Mouse (Mus musculus): ENCODE measurements at regions not wholly inside any gene's neighbourhood (a gene's known extent, or its start where the extent isn't known, plus 50 kb on each side); places are given as distances from the start of the nearest gene placed in this dataset.

GRCm38 (mm10) chr7:130052376-130052775, 460.7 kb downstream of the Wdr11 start:
- 90% methylated on average over 5 of the region's 5 CpGs for WGBS
- Histone ChIP-seq H3K9ac (ENCODE audit: low read length) (no peak overlapping the region), H3K4me3 (ENCODE audit: low read depth, low read length) (no peak overlapping the region), H3K36me3 (ENCODE audit: control insufficient read depth, insufficient read depth, low read length) (no peaks in the 10 kb centered on the region), H3K27ac (ENCODE audit: low read depth, low read length) (no peak overlapping the region), H3K27me3 (ENCODE audit: control insufficient read depth, insufficient read depth, low read length) (no peaks in the 10 kb centered on the region), H3K4me1 (ENCODE audit: control insufficient read depth, insufficient read depth, low read length) (no peaks in the 10 kb centered on the region), H3K4me2 (ENCODE audit: low read depth) (no peak overlapping the region), H3K9me3 (ENCODE audit: control insufficient read depth, low read length) (no peaks in the 10 kb centered on the region)
- no peak for ATAC-seq (ENCODE audit: insufficient read depth, low FRiP score, low TSS enrichment)
- DNase-seq (ENCODE audit: low spot score): no peak

DNA sequence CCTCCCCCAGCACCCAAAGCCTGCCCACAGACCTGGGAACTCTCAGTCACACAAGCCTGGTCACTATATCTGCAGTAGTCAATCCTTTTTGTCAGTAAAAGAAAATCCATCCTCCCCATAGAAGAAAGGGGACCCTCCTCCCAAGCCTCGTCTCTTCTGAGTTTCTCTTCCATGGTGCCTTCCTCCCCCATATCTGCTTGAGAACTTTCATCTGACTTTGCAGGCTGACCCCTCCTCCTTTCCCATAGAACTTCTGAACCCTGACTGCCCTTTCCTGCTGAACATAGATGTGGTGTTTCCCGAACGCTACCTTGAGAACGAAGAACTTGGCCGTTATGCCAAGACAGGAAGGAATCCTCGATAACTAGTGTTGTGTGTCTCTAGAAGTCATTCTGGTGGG, 462.5 kb downstream of the Ate1 start:
- Histone ChIP-seq H3K4me1 (ENCODE audit: control insufficient read depth, insufficient read depth, low read length) (no peaks in the 10 kb centered on the region), H3K27ac (ENCODE audit: low read depth, low read length) (no peak overlapping the region), H3K9me3 (ENCODE audit: control insufficient read depth, low read length) (no peaks in the 10 kb centered on the region), H3K36me3 (ENCODE audit: control insufficient read depth, insufficient read depth, low read length) (no peaks in the 10 kb centered on the region), H3K27me3 (ENCODE audit: control insufficient read depth, insufficient read depth, low read length) (no peaks in the 10 kb centered on the region), H3K9ac (ENCODE audit: low read length) (no peak overlapping the region), H3K4me3 (ENCODE audit: low read depth, low read length) (no peak overlapping the region), H3K4me2 (ENCODE audit: low read depth) (no peak overlapping the region)
- DNase-seq (ENCODE audit: low spot score): no peak
- WGBS: 86% methylated on average over 6 of the region's 6 CpGs
- ATAC-seq (ENCODE audit: insufficient read depth, low FRiP score, low TSS enrichment): no peak

GRCm38 (mm10) chr7:130058267-130058666, 461.9 kb downstream of the Ate1 start:
- Histone ChIP-seq H3K4me3 (ENCODE audit: low read depth, low read length) (no peak overlapping the region), H3K27ac (ENCODE audit: low read depth, low read length) (no peak overlapping the region), H3K27me3 (ENCODE audit: control insufficient read depth, insufficient read depth, low read length) (no peaks in the 10 kb centered on the region), H3K36me3 (ENCODE audit: control insufficient read depth, insufficient read depth, low read length) (no peaks in the 10 kb centered on the region), H3K9me3 (ENCODE audit: control insufficient read depth, low read length) (no peaks in the 10 kb centered on the region), H3K9ac (ENCODE audit: low read length) (no peak overlapping the region), H3K4me2 (ENCODE audit: low read depth) (no peak overlapping the region), H3K4me1 (ENCODE audit: control insufficient read depth, insufficient read depth, low read length) (no peaks in the 10 kb centered on the region)
- 80% methylated on average over 12 of the region's 12 CpGs for WGBS
- ATAC-seq (ENCODE audit: insufficient read depth, low FRiP score, low TSS enrichment) (no peak), DNase-seq (ENCODE audit: low spot score) (no peak)

GRCm38 (mm10) chr7:130059684-130060607, 460.2 kb downstream of the Ate1 start:
- H3K9ac ChIP-seq (ENCODE audit: low read length): no peak overlapping the region
- no peaks in the 10 kb centered on the region for H3K36me3 ChIP-seq (ENCODE audit: control insufficient read depth, insufficient read depth, low read length)
- no peak overlapping the region for H3K4me3 ChIP-seq (ENCODE audit: low read depth, low read length)
- 68% methylated on average over 15 of the region's 15 CpGs for WGBS
- no peak overlapping the region for H3K4me2 ChIP-seq (ENCODE audit: low read depth)
- no peaks in the 10 kb centered on the region for H3K27me3 ChIP-seq (ENCODE audit: control insufficient read depth, insufficient read depth, low read length)
- ATAC-seq (ENCODE audit: insufficient read depth, low FRiP score, low TSS enrichment) (no peak), DNase-seq (ENCODE audit: low spot score) (no peak)
- H3K9me3 ChIP-seq (ENCODE audit: control insufficient read depth, low read length): no peaks in the 10 kb centered on the region
- 0 out of 2 replicates have a peak, but pooled peaks cover 3% of the 10 kb centered on the region for H3K4me1 ChIP-seq (ENCODE audit: control insufficient read depth, insufficient read depth, low read length)
- no peak overlapping the region for H3K27ac ChIP-seq (ENCODE audit: low read depth, low read length)

- no peak overlapping the region for H3K4me3 ChIP-seq (ENCODE audit: low read depth, low read length)
- WGBS: 53% methylated on average over 7 of the region's 7 CpGs
- H3K4me2 ChIP-seq (ENCODE audit: low read depth): no peak overlapping the region
- no peaks in the 10 kb centered on the region for H3K27me3 ChIP-seq (ENCODE audit: control insufficient read depth, insufficient read depth, low read length)
- no peaks in the 10 kb centered on the region for H3K36me3 ChIP-seq (ENCODE audit: control insufficient read depth, insufficient read depth, low read length)
- ATAC-seq (ENCODE audit: insufficient read depth, low FRiP score, low TSS enrichment) (no peak), DNase-seq (ENCODE audit: low spot score) (no peak)
- H3K9ac ChIP-seq (ENCODE audit: low read length): no peak overlapping the region
- H3K27ac ChIP-seq (ENCODE audit: low read depth, low read length): no peak overlapping the region
- H3K9me3 ChIP-seq (ENCODE audit: control insufficient read depth, low read length): no peaks in the 10 kb centered on the region
- 0 out of 2 replicates have a peak, but pooled peaks cover 3% of the 10 kb centered on the region for H3K4me1 ChIP-seq (ENCODE audit: control insufficient read depth, insufficient read depth, low read length)
Observed at GRCm38 (mm10) chr7:130064500-130064899, 455.7 kb downstream of the Ate1 start.

- 70% methylated on average over 3 of the region's 3 CpGs for WGBS
Observed at GRCm38 (mm10) chr7:130068316-130068715, 451.9 kb downstream of the Ate1 start.

GRCm38 (mm10) chr7:130073388-130073787, 446.8 kb downstream of the Ate1 start:
- H3K4me2 ChIP-seq (ENCODE audit: low read depth): peak overlapping the region; percentile 32; the same call in 1 of the 2 replicates
- no peaks in the 10 kb centered on the region for H3K36me3 ChIP-seq (ENCODE audit: control insufficient read depth, insufficient read depth, low read length)
- ATAC-seq (ENCODE audit: insufficient read depth, low FRiP score, low TSS enrichment): no peak
- no peak overlapping the region for H3K9ac ChIP-seq (ENCODE audit: low read length)
- H3K27me3 ChIP-seq (ENCODE audit: control insufficient read depth, insufficient read depth, low read length): no peaks in the 10 kb centered on the region
- H3K4me1 ChIP-seq (ENCODE audit: control insufficient read depth, insufficient read depth, low read length): no peaks in the 10 kb centered on the region
- 63% methylated on average over 11 of the region's 11 CpGs for WGBS
- no peak overlapping the region for H3K4me3 ChIP-seq (ENCODE audit: low read depth, low read length)
- H3K9me3 ChIP-seq (ENCODE audit: control insufficient read depth, low read length): no peaks in the 10 kb centered on the region
- DNase-seq (ENCODE audit: low spot score): no peak
- no peak overlapping the region for H3K27ac ChIP-seq (ENCODE audit: low read depth, low read length)

More at GRCm38 (mm10) chr7:130068316-130068715, 451.9 kb downstream of the Ate1 start:
- H3K4me2 ChIP-seq (ENCODE audit: low read depth): no peak overlapping the region
- ATAC-seq (ENCODE audit: insufficient read depth, low FRiP score, low TSS enrichment) (no peak), DNase-seq (ENCODE audit: low spot score) (no peak)
- H3K9me3 ChIP-seq (ENCODE audit: control insufficient read depth, low read length): no peaks in the 10 kb centered on the region
- H3K4me3 ChIP-seq (ENCODE audit: low read depth, low read length): no peak overlapping the region
- H3K4me1 ChIP-seq (ENCODE audit: control insufficient read depth, insufficient read depth, low read length): 0 out of 2 replicates have a peak, but pooled peaks cover 3% of the 10 kb centered on the region
- no peak overlapping the region for H3K9ac ChIP-seq (ENCODE audit: low read length)
- H3K36me3 ChIP-seq (ENCODE audit: control insufficient read depth, insufficient read depth, low read length): no peaks in the 10 kb centered on the region
- no peak overlapping the region for H3K27ac ChIP-seq (ENCODE audit: low read depth, low read length)
- H3K27me3 ChIP-seq (ENCODE audit: control insufficient read depth, insufficient read depth, low read length): no peaks in the 10 kb centered on the region

DNA sequence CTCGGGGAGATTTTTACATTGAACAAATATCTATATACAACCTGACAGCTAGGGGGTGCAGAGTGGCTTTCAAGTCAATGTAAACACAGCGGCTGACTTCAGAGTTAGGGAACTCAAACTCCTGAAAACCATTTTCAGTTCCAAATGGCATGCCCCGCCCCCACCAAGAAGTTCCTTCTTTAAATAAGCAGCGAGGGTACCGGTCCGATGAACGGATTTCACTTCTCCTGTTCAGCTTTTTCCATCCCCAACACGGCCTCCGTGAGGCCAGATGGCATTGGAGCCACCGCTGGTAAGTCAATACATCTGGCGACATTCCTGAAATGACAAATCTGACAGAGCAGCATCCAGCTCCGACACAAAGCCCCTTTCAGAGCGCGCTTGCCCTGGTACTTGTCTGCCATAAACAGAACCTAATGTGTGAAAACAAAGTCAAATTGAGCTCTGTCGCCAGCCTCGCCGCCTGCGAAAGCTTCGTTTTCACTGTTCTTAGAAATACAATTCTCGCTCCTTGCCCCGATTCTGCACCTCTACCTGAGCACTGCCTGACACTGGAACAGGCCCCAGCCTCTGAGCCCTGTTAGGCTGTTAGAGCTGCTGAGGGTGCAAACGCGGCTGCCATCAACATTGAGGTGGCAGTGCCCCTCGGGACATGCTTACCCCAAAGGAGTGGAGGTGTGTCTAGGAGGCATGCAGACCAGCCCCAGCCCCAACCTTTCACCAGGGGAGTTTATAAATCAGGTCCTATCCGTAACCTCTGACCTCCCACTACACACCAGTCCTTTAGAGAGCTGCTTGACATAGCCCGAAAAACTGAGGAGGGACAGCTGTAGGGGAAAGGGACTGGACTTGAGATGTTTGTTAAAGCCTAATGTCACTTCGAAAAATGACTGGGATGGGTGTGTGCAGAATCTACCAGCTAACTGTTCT, 446.0 kb downstream of the Ate1 start:
- no peak overlapping the region for H3K27ac ChIP-seq (ENCODE audit: low read depth, low read length)
- peak overlapping the region; percentile 10; the same call in 1 of the 2 replicates for H3K4me3 ChIP-seq (ENCODE audit: low read depth, low read length)
- H3K36me3 ChIP-seq (ENCODE audit: control insufficient read depth, insufficient read depth, low read length): no peaks in the 10 kb centered on the region
- H3K4me2 ChIP-seq (ENCODE audit: low read depth): peak overlapping the region; percentile 32
- H3K4me1 ChIP-seq (ENCODE audit: control insufficient read depth, insufficient read depth, low read length): no peaks in the 10 kb centered on the region
- no peak for ATAC-seq (ENCODE audit: insufficient read depth, low FRiP score, low TSS enrichment)
- no peaks in the 10 kb centered on the region for H3K27me3 ChIP-seq (ENCODE audit: control insufficient read depth, insufficient read depth, low read length)
- WGBS: 22% methylated on average over 27 of the region's 27 CpGs
- no peak overlapping the region for H3K9ac ChIP-seq (ENCODE audit: low read length)
- DNase-seq (ENCODE audit: low spot score): peak; percentile 67
- no peaks in the 10 kb centered on the region for H3K9me3 ChIP-seq (ENCODE audit: control insufficient read depth, low read length)
